Mouse (Mus musculus): ENCODE measurements around the gene Tapt1. TPM values are rescaled to one million over a fixed set of nuclear protein-coding genes. Genes with fewer than 3 reads are reported as not detected.

The Tapt1 gene
- total and polyA plus RNA-seq, 2 experiments from 2014 or later = 15.7 to 36.4 TPM

DNA sequence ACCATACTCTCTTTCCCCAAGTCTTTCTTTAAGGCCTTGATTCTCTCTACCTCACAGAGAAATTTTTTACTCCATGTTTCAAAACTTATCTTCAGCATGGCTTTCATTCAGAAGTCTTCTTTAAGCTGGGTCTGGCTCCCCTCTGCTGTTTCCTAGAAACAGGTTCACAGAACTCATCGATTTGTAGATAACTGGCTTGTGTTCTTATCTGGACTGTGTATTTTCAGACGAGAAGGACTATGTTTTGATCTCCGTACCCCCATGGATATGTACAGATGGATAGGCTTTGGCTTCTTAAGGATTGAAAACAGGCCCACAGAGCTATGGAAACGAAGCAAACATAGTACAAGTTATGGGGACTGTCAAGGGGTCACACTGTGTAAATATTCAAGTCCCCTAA, 26.0 kb upstream of the Tapt1 start:
- Histone ChIP-seq H3K27ac (ENCODE audit: low read depth) (no peak overlapping the region), H3K9ac (replicated peaks; ENCODE audit: low read depth, low read length) (no peak overlapping the region), H3K27me3 (ENCODE audit: control insufficient read depth, insufficient read depth, low read length) (no peaks in the 10 kb centered on the region), H3K4me3 (ENCODE audit: low read depth, low read length) (no peak overlapping the region), H3K4me1 (ENCODE audit: control insufficient read depth, insufficient read depth) (no peaks in the 10 kb centered on the region), H3K9me3 (replicated peaks; ENCODE audit: control insufficient read depth, low read length) (no peaks in the 10 kb centered on the region), H3K4me2 (ENCODE audit: low read depth, low read length) (no peak overlapping the region), H3K36me3 (replicated peaks; ENCODE audit: control insufficient read depth, insufficient read depth, low read length) (no peaks in the 10 kb centered on the region)
- ATAC-seq (ENCODE audit: insufficient read depth, low read depth) (no peak), DNase-seq (ENCODE audit: low spot score) (no peak)
- WGBS = 50% methylated on average over 4 of the region's 4 CpGs
- no peak for TF ChIP-seq CTCF (IDR thresholded peaks at IDR 0.05; ENCODE audit: low read depth)
- TF ChIP-seq EP300 (IDR thresholded peaks at IDR 0.05; ENCODE audit: low read depth) = no peak

DNA sequence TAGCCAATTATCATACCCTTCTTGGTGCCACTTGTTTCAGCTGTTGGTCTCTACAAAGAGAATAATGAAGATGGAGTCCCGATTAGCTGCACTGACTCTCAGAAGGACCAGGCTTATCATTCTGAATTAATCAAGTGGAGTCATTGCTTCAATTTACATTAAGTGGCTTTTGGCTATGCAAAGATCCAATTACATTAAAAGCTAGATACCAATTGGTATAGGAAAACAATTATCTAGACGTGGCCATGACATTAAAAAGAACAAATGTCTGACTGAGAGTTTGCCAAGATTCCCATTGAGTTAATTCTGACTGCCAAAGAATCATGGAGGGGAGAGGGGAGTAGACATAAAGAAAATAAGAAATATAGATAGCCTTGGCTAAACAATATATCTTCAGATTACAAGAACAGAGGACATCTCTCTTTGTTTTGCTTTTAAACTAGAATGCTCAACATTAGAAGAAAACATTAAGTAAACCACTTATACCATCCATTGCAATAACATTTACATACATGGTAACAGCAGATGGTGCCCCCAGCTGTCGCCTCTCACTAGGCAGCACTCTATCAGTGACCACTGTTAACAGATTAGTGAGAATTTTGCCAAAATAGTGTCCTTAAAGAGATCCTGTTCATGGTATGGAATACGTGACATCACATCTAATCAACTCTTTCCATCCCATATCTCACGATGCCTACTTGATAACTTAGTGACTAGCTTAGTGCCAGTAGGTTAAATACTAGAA, 24.0 kb upstream of the Tapt1 start:
- H3K9me3 ChIP-seq (replicated peaks; ENCODE audit: control insufficient read depth, low read length) = no peaks in the 10 kb centered on the region
- WGBS = 76% methylated on average over 5 of the region's 5 CpGs
- no peak overlapping the region for H3K4me3 ChIP-seq (ENCODE audit: low read depth, low read length)
- ATAC-seq (ENCODE audit: insufficient read depth, low read depth) (no peak), DNase-seq (ENCODE audit: low spot score) (no peak)
- H3K27ac ChIP-seq (ENCODE audit: low read depth) = no peak overlapping the region
- no peaks in the 10 kb centered on the region for H3K4me1 ChIP-seq (ENCODE audit: control insufficient read depth, insufficient read depth)
- no peak overlapping the region for H3K4me2 ChIP-seq (ENCODE audit: low read depth, low read length)
- no peak for TF ChIP-seq EP300 (IDR thresholded peaks at IDR 0.05; ENCODE audit: low read depth)
- no peak for TF ChIP-seq CTCF (IDR thresholded peaks at IDR 0.05; ENCODE audit: low read depth)
- no peaks in the 10 kb centered on the region for H3K36me3 ChIP-seq (replicated peaks; ENCODE audit: control insufficient read depth, insufficient read depth, low read length)
- no peaks in the 10 kb centered on the region for H3K27me3 ChIP-seq (ENCODE audit: control insufficient read depth, insufficient read depth, low read length)
- no peak overlapping the region for H3K9ac ChIP-seq (replicated peaks; ENCODE audit: low read depth, low read length)

DNA sequence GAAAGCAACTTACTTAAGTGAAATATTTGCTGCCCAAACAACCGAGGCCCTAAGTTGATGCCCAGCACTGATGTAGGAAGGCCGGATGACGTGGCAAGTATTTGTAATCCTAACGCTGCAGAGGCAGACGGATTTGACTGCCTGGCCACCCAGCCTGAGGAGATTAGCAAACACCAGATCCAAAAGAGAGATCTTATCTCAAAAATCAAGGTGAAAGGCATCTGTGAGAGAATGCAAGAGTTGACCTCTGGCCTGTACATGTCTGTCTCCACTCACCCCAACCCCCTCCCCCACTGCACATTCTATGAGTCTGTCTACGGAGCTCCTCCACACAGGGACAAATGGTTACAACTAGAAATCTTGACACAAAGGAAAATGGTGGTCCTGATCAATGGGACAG, 22.9 kb upstream of the Tapt1 start:
- 67% methylated on average over 6 of the region's 6 CpGs for WGBS
- Histone ChIP-seq H3K27ac (ENCODE audit: low read depth) (no peak overlapping the region), H3K27me3 (ENCODE audit: control insufficient read depth, insufficient read depth, low read length) (no peaks in the 10 kb centered on the region), H3K4me3 (ENCODE audit: low read depth, low read length) (no peak overlapping the region), H3K36me3 (replicated peaks; ENCODE audit: control insufficient read depth, insufficient read depth, low read length) (no peaks in the 10 kb centered on the region), H3K9ac (replicated peaks; ENCODE audit: low read depth, low read length) (no peak overlapping the region), H3K4me1 (ENCODE audit: control insufficient read depth, insufficient read depth) (no peaks in the 10 kb centered on the region), H3K4me2 (ENCODE audit: low read depth, low read length) (no peak overlapping the region), H3K9me3 (replicated peaks; ENCODE audit: control insufficient read depth, low read length) (no peaks in the 10 kb centered on the region)
- DNase-seq (ENCODE audit: low spot score) (no peak), ATAC-seq (ENCODE audit: insufficient read depth, low read depth) (no peak)
- TF ChIP-seq CTCF (IDR thresholded peaks at IDR 0.05; ENCODE audit: low read depth) = no peak
- TF ChIP-seq EP300 (IDR thresholded peaks at IDR 0.05; ENCODE audit: low read depth) = no peak

DNA sequence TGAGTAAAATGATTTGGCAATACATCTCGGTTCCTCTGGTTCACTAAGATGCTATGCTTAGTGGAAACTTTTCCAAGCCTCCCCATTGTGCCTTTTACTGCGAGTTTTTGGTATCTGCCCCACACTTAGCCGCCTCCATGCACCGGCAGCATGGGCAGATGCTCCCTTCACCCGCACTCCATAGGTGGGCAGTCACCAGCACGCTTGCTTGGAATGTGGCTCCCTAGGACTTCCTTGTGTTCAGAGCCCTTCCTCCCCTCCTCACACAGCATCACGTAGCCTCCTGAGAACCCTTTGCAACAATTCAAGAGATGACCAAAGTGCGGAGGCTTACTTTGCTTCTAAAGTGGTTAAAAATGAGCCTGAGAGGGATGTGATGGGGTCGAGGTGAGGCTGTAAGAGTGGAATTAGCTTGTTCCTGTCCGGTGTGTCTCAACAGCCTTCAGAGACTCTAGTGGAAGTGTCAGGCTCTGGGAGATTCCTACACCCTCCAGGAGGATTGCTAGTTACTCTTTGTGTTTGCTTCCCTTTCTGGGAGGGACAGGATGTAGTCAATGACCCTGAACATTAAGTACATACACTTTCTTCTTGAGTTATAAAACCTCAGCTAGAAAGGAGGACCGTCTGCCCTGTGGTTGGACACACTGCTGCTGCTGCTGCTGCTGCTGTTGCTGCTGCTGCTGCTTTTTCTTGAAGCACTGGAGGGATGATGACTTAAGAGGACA, 20.2 kb upstream of the Tapt1 start:
- Histone ChIP-seq H3K4me2 (ENCODE audit: low read depth, low read length) (no peak overlapping the region), H3K9ac (replicated peaks; ENCODE audit: low read depth, low read length) (no peak overlapping the region), H3K27ac (ENCODE audit: low read depth) (no peak overlapping the region), H3K9me3 (replicated peaks; ENCODE audit: control insufficient read depth, low read length) (no peaks in the 10 kb centered on the region), H3K4me1 (ENCODE audit: control insufficient read depth, insufficient read depth) (no peaks in the 10 kb centered on the region), H3K27me3 (ENCODE audit: control insufficient read depth, insufficient read depth, low read length) (no peaks in the 10 kb centered on the region), H3K4me3 (ENCODE audit: low read depth, low read length) (no peak overlapping the region), H3K36me3 (replicated peaks; ENCODE audit: control insufficient read depth, insufficient read depth, low read length) (no peaks in the 10 kb centered on the region)
- 43% methylated on average over 11 of the region's 11 CpGs for WGBS
- TF ChIP-seq EP300 (IDR thresholded peaks at IDR 0.05; ENCODE audit: low read depth) (no peak), CTCF (IDR thresholded peaks at IDR 0.05; ENCODE audit: low read depth) (no peak)
- ATAC-seq (ENCODE audit: insufficient read depth, low read depth) (no peak), DNase-seq (ENCODE audit: low spot score) (no peak)

DNA sequence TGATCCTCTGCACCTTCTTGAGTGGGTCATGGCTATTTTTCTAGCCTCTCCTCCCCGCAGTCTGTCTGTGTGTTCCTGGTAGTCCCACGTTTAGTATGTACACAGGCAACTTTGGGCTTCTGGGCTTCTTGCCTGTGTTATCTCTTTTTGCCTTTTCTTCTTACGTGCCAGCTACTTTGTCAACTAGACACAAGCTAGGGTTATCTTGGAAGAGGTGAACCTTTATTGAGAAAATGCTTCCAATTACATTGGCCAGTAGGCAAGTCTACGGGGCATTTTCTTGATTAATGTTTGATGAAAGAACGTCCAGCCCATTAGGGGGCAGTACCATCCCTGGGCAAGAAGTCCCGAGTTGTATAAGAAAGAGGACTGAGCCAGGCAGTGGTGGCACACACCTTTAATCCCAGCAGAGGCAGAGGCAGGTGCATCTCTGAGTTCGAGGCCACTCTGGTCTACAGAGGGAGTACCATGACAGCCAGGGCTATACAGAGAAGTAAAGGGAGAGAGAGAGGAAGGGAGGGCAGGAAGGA, 18.5 kb upstream of the Tapt1 start:
- Histone ChIP-seq H3K4me2 (ENCODE audit: low read depth, low read length) (no peak overlapping the region), H3K27ac (ENCODE audit: low read depth) (no peak overlapping the region), H3K36me3 (replicated peaks; ENCODE audit: control insufficient read depth, insufficient read depth, low read length) (no peaks in the 10 kb centered on the region), H3K27me3 (ENCODE audit: control insufficient read depth, insufficient read depth, low read length) (no peaks in the 10 kb centered on the region), H3K9ac (replicated peaks; ENCODE audit: low read depth, low read length) (no peak overlapping the region), H3K4me3 (ENCODE audit: low read depth, low read length) (no peak overlapping the region), H3K4me1 (ENCODE audit: control insufficient read depth, insufficient read depth) (no peaks in the 10 kb centered on the region), H3K9me3 (replicated peaks; ENCODE audit: control insufficient read depth, low read length) (no peaks in the 10 kb centered on the region)
- TF ChIP-seq EP300 (IDR thresholded peaks at IDR 0.05; ENCODE audit: low read depth) (no peak), CTCF (IDR thresholded peaks at IDR 0.05; ENCODE audit: low read depth) (no peak)
- no peak for DNase-seq (ENCODE audit: low spot score)
- 64% methylated on average over 7 of the region's 7 CpGs for WGBS
- ATAC-seq (ENCODE audit: insufficient read depth, low read depth) = no peak
